ENCODE assay signal across 14 mouse cellular contexts in the genomic region with DNA sequence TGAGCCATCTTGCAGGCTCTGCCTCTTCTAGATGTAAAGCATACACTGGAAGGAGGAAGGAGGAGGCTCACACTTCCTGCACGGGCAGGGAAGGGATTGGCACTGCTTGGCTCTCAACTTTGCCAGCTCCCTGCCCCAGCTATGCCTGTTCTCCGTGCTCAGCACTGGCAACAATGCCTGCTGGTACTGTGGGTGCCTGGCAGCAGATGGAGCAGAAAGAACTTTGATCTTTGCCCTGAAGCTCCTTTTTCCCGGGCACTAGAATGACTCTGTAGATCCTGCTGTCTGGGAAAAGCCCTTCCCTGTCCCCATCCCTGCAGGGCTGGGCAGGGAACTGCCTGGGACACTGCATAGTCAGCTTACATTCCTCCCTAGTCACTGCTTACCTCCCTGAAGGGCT.
DNase-seq lines count a peak whose midpoint lies in the region; ATAC-seq and TF ChIP-seq lines count a peak whose summit lies in the region.
"Had no signal": no experiment of that assay in that cellular context is flagged by ENCODE, and none has a peak within 500 bp of the region (broad histone marks: within the 10 kb centered on the region; RNA-seq: fewer than 3 reads in every experiment).

No protein-coding gene starts in this region.

- peaks cover 7% of the 10 kb centered on the region; the same call in 1 of the 2 replicates for H3K4me1 ChIP-seq in kidney, adult 2 months (ENCODE audit: control insufficient read depth, insufficient read depth, low read length)
- no peaks in the 10 kb centered on the region for H3K4me1 ChIP-seq in kidney, embryonic 15.5 days
- 0 out of 2 replicates have a peak, but pooled peaks cover 3% of the 10 kb centered on the region for H3K4me1 ChIP-seq in kidney, embryonic 16.5 days (ENCODE audit: insufficient read depth, low read length)
- H3K4me1 ChIP-seq: heart, embryonic 10.5 days; limb, embryonic 10.5 days; neural tube, embryonic 12.5 days had no signal

- H3K4me2 ChIP-seq in kidney, embryonic 15.5 days = no peak overlapping the region
- no peak overlapping the region for H3K4me2 ChIP-seq in kidney, embryonic 16.5 days (replicated peaks; ENCODE audit: low read depth, low read length)
- H3K4me2 ChIP-seq: hindbrain, embryonic 14.5 days; midbrain, embryonic 11.5 days; neural tube, embryonic 12.5 days had no signal

- no peak for TF ChIP-seq POLR2A in kidney, adult 2 months (IDR thresholded peaks at IDR 0.05; ENCODE audit: low read depth, low read length)
- no peak for TF ChIP-seq POLR2A in brain, embryonic 14.5 days (IDR thresholded peaks at IDR 0.05; ENCODE audit: borderline replicate concordance, extremely low read depth, insufficient read depth, insufficient read length, poor library complexity, severe bottlenecking)

- no peak overlapping the region for H3K9ac ChIP-seq in kidney, embryonic 15.5 days
- no peak overlapping the region for H3K9ac ChIP-seq in kidney, embryonic 16.5 days (replicated peaks; ENCODE audit: low read length)
- H3K9ac ChIP-seq: hindbrain, embryonic 14.5 days; neural tube, embryonic 12.5 days had no signal

- no peaks in the 10 kb centered on the region for H3K9me3 ChIP-seq in kidney, embryonic 15.5 days (replicated peaks)
- H3K9me3 ChIP-seq in kidney, embryonic 16.5 days (ENCODE audit: low read length) = no peaks in the 10 kb centered on the region
- H3K9me3 ChIP-seq: heart, embryonic 10.5 days; limb, embryonic 10.5 days; neural tube, embryonic 12.5 days had no signal

- H3K27ac ChIP-seq in kidney, adult 2 months (ENCODE audit: insufficient read depth, low read depth, low read length) = peak overlapping the region; percentile 94
- no peak overlapping the region for H3K27ac ChIP-seq in kidney, embryonic 15.5 days
- no peak overlapping the region for H3K27ac ChIP-seq in kidney, embryonic 16.5 days (ENCODE audit: low read length)
- H3K27ac ChIP-seq: heart, embryonic 10.5 days; hindbrain, embryonic 14.5 days; limb, embryonic 10.5 days; neural tube, embryonic 12.5 days had no signal

- peak; percentile 94 for DNase-seq in kidney, adult 2 months
- DNase-seq in brain, embryonic 14.5 days (ENCODE audit: low read depth) = peak; percentile 24
- peak; percentile 74 for DNase-seq in cerebellum, adult 11-12 months
- no peak for DNase-seq in T-cell, adult 2 months (ENCODE audit: low spot score)
- no peak for DNase-seq in urinary bladder, postnatal 14 days (ENCODE audit: low spot score)
- DNase-seq: lung, adult 2 months; thymus, postnatal 36 days had no signal

- TF ChIP-seq CTCF in kidney, adult 2 months (conservative IDR thresholded peaks at IDR 0.05; ENCODE audit: insufficient read depth, insufficient read length, low read depth, low read length) = no peak
- TF ChIP-seq CTCF in brain, embryonic 14.5 days (IDR thresholded peaks at IDR 0.05; ENCODE audit: borderline replicate concordance, extremely low read depth, insufficient read depth, insufficient read length) = no peak

- H3K4me3 ChIP-seq in kidney, adult 2 months (ENCODE audit: insufficient read depth, low read depth, low read length) = no peak overlapping the region
- H3K4me3 ChIP-seq in kidney, embryonic 15.5 days (replicated peaks) = no peak overlapping the region
- H3K4me3 ChIP-seq in kidney, embryonic 16.5 days (ENCODE audit: low read length) = no peak overlapping the region
- H3K4me3 ChIP-seq: heart, embryonic 10.5 days; limb, embryonic 10.5 days; neural tube, embryonic 12.5 days had no signal

- H3K27me3 ChIP-seq in kidney, adult 2 months (replicated peaks; ENCODE audit: control insufficient read depth, insufficient read depth, low read length) = no peaks in the 10 kb centered on the region
- no peaks in the 10 kb centered on the region for H3K27me3 ChIP-seq in kidney, embryonic 15.5 days
- no peaks in the 10 kb centered on the region for H3K27me3 ChIP-seq in kidney, embryonic 16.5 days (ENCODE audit: insufficient read depth, low read length)
- H3K27me3 ChIP-seq: neural tube, embryonic 12.5 days had no signal

- no peak for ATAC-seq in kidney, embryonic 15.5 days (replicated peaks; ENCODE audit: low FRiP score)
- ATAC-seq in kidney, embryonic 16.5 days (ENCODE audit: low FRiP score, low TSS enrichment) = peak; percentile 35; the same call in 1 of the 2 replicates

- 14% methylated on average over 3 of the region's 3 CpGs for whole genome bisulfite sequencing in kidney, adult 2 months
- WGBS in kidney, embryonic 15.5 days = 59% methylated on average over 3 of the region's 3 CpGs
- 46% methylated on average over 3 of the region's 3 CpGs for WGBS in kidney, embryonic 16.5 days

- no peaks in the 10 kb centered on the region for H3K36me3 ChIP-seq in kidney, adult 2 months (ENCODE audit: control insufficient read depth, insufficient read depth, low read length)
- no peaks in the 10 kb centered on the region for H3K36me3 ChIP-seq in kidney, embryonic 15.5 days
- no peaks in the 10 kb centered on the region for H3K36me3 ChIP-seq in kidney, embryonic 16.5 days (ENCODE audit: insufficient read depth, low read length)
- H3K36me3 ChIP-seq: heart, embryonic 10.5 days; limb, embryonic 10.5 days; neural tube, embryonic 12.5 days had no signal

Comparison
In these comparisons a context has a peak if more than half of its experiments do, and no peak if none do; other contexts are left out.
1. DNase-seq: peak in kidney, adult 2 months (single experiment), brain, embryonic 14.5 days (single experiment) and cerebellum, adult 11-12 months (single experiment); none in T-cell, adult 2 months (single experiment) and urinary bladder, postnatal 14 days (single experiment).